Mouse (Mus musculus) CD4-positive naive resting alpha-beta T cell, adult 57 days (primary cell): ENCODE results near the gene Nacc2. TPM values are rescaled to one million over a fixed set of nuclear protein-coding genes. Genes with fewer than 3 reads are reported as not detected.

Experiments used
- total RNA-seq: library from RNA; stranded (reverse); gene quantifications from one replicate; pipeline ENCODE4 v1.2.4, GENCODE M21; 2023

The Nacc2 gene
- 8.1 TPM for total RNA-seq

DNA sequence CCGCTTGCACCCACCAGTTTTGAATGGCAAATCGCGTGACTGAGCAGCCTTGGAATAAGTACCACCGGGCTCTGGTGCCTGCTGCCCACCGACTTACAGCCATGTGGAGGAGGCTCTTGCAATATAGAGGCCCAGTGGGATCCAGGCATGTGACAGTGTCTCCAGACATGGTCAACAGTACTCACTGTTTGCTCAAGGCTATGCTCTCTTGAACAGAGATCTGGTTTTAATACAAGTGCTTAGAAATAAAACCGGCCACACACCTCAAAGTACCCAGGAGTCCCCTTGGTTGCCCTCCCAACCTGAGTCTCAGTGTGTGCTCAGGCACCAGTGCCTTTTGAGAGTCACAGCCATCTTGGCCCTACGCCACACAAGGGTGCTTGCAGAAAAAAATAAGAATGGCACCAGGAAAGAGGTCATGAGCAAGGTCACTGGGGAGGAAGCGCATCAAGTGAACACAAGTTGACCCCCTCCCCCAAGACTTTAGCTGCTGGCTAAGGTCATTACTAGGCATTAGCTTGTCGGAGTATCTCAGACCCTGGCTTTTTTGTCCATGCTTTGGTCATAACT, at the start of gene Nacc2:
TSS of gene Nacc2 (minus strand) at position 142 of the 570 bp plus-strand sequence.

DNA sequence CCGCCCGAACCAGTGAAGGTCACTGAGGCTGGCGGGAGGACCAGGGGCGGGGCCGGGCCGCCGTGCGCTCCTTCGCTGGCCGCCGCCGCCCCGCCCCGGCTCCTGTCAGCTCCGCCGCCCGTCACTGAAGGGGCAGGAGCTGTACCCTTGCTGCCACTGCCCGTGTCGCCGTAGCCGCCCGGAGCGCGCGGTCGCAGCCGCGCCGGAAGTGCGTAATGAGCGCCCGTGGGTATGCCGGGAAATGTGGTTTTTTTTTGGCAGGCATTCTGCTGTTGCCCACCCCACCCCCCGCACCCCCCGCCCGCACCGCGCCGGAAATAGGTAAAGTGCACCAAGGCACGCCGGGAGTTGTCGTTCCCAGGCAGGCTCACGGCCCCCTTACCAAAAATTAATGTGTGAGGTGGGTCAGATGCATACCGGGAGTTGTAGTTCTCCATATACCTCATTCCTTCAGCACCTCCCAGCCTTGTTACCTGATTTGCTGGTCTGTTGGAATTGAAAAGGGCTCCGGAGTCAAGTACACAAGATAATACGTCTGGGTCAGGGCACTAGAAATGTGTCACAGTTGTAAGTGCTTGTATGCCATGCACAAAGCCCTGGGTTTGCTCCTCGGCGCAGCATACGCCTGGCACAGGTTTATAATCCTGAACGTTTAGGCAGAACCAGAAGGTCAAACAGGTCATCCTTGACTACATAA, 101.3 kb downstream of the Nacc2 start, which contains the start of gene Ubac1:
TSS of gene Ubac1 (minus strand) at position 187 of the 697 bp plus-strand sequence.

Other genes with a start within 250 kb of the Nacc2 start
- 64.4 TPM for gene Camsap1, start 139.9 kb downstream of the Nacc2 start, total RNA-seq
- gene Ubac1, start 101.5 kb downstream of the Nacc2 start, total RNA-seq = 46.6 TPM
- gene Lhx3, start 85.1 kb upstream of the Nacc2 start, total RNA-seq = not detected
- 7.1 TPM for gene Qsox2, start 114.3 kb upstream of the Nacc2 start, total RNA-seq
- 0.06 TPM for gene Ccdc187, start 171.3 kb upstream of the Nacc2 start, total RNA-seq
- gene Gpsm1, start 192.3 kb upstream of the Nacc2 start, total RNA-seq = 29.5 TPM
- gene Dnlz, start 228.9 kb upstream of the Nacc2 start, total RNA-seq = 10.1 TPM
- gene Card9, start 237.7 kb upstream of the Nacc2 start, total RNA-seq = 9.0 TPM